Mouse (Mus musculus): Measurements from ENCODE around the gene Camta1.
A peak's percentile ranks its signal among the peaks of the same experiment; 100 is the strongest.

The Camta1 gene

DNA sequence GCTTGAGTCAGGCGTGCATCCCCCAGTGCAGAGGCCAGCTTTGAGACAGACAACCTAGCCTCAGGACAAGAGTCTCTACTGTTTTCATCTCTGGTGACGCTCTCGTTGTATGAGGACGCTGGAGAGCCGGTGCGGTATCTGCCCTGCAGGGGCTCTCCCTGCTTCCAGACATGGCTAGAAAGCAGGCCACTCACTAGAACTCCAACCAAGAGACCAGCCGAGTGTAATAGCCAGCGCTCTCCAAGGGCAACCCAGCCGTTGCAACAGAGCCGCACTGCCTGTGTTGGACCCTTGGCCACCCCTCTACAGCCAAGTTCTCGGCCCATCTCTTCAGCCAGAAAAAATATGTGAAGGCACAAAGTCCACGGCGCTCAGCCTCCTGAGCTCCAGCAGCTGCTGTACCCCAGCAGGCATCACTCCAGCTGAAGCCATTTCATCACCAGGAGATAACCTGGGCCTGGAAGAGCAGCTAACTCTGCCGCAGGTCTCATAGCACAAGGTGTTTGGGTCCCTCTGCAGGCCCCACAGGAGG lies 443.3 kb downstream of the Camta1 start:
- DNase-seq, result no peak

DNA sequence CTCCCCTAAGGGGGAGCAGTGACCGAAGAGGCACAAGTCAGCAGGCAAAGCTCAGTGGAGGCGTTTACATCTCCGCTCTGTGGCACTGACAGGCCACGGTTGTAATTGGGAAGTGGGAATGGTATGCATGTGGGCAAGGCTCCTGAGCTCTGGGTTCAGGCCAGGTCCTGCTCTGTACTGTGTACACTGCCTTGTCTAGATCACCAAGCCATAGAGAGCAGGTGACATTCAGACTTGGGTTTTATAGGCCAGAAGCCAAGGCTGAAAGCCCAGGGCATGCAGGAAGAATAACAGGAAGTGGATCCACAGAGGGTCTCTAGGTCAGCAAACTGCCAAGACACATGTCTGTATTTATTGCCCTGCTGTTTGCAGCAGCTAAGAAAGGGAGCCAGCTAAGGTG lies 445.9 kb downstream of the Camta1 start:
- DNase-seq, result no peak

DNA sequence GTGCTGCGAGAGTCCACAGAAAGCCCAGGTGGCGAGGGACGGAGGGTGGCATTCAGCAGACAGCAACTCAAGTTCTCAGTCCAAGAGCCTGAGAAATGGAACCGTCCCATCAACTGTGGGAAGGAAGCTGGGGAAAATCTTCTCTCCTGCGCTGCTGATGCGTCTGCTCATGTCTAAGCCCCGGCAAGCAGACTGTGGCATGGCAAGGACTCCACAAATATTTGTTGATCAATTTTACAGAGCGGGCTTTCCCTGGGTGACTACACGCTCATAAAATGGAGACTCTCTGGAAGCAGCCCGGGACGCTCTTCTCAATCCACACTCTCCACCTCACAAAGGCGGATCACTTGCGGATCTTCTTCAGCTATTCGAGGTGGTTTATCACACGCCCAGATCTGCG lies 446.3 kb downstream of the Camta1 start:
- no peak for DNase-seq

DNA sequence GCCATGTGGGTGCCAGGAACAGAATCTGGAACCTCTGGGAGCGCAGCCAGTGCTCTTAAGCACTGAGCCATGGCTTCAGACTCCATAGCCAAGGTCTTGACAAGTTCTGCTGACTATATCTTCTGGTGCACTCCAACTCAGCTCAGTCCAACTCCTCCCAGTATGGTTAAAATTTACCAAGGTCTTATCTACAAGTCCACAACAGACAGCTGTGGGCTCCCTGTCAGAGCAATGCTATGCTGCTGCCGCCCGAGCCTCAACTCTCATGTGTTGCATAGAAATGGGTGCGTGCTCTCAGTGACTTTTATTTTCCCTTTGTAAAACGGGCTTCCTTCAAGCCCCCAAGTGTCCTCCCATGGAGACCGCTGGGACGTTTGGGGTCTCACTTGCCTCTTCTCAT lies 446.7 kb downstream of the Camta1 start:
- DNase-seq, result peak; percentile 21

DNA sequence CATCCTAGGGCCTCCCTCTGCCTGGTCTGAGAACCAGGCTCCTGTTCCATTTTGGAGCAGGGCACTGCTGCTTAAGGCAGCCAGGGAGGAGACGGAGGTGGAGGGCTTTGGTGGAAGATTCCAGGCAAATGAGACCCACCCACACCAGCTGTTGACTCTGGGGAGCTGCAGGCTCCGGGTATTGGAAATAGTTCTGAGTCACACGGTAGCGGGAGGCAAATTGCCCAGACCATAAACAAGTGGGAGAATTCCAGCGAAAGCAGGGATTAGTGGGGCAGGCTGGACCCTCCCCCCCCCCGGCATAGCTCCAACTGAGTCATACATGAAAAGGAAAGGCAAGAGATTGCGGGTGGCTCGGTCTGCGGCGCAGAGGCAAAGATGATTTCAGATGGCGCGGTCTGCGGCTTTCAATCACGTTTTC lies 450.0 kb downstream of the Camta1 start:
- no peak for DNase-seq

DNA sequence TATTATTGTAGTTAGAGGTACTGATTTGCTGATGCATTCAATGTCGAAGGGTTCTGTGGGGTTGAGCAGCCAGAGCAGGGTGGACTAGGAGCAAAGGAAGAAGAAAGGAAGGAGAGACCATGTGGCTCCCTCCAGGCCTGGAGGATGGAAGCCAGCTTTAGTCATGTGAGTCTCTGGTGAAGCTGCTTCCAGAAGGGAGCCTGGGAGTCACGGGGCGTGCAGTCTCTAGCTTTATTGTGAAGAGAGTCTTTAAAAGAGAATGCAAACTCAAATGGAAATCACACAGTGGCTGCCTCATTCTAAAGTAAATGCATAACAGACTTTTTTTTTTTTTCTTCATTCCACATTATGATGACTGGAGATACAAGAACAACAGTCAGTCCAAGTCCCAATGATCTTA lies 450.7 kb downstream of the Camta1 start:
- no peak for DNase-seq

DNA sequence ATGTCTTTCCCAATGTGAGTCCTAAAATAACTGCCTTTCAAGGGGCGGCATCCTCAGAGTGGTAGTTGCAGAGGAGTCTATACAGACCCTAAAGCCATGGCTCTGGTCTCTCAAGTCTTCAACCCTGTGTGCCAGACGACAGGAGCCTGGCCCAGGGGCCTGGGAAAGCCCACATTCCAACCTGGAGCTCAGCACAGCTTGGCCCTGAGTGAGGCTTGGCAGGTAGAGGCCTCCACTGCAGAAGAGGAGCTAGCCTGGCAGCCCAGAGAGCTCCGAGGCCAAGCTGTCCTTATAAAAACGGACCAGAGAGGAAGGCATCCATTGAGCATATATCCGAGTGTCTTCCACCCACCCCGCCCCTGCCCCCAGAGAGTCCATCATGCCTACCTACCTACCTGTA lies 452.4 kb downstream of the Camta1 start:
- no peak for DNase-seq

DNA sequence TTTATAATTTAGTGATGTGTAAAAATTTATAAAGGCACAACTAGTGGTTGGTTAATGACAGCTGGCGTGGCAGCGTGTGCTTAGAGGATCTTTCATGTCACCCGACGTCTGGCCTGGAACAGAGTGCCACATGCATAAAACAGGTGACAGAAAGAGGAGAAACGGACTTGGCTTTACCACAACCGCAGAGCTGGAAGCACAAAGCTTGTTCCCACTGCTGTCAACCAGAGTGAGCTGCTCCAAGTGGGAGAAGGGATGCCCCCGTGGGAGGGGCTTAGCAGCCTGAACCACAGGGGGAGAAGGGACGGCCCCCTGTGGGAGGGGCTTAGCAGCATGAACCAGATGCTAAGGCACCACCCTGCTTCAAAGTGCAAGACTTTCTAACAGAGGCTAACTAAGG lies 452.9 kb downstream of the Camta1 start:
- DNase-seq, result no peak

DNA sequence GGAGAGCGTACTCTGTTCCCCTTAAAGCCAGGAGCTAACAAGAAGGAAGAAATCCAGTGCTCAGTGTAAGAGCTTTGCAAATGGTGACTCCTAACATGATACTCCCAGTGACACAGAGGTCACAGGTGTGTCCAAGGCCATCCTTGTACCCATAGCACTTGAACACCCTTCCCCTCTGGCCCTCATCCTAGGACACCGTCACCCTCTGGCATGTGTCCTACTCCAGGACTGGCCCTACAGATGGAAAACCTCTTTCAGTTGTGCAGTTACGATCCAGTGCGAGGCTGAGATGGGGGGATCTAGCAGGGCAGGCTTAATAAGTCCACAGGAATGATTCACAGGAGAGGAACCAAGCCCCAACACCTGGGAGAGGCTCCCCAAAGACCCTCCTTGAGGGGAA lies 453.4 kb downstream of the Camta1 start:
- no peak for DNase-seq

DNA sequence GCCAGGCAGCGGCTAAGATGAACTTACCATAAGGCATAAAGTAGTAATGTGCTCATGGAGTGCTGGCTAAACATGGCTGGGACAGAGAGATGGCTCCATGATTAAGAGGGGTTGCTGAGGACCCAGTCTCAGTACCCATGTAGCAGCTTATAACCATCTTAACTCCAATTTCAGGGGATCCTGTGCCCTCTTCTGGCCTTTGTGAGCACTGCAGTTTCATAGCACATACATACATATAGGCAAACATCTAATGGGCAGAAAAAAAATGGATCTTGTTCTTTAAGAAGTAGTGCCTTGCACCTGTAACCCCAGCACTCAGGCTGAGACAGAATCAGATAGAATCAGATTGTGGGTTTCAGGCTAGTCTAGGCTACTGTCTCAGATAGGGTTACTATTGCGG lies 454.5 kb downstream of the Camta1 start:
- no peak for DNase-seq

DNA sequence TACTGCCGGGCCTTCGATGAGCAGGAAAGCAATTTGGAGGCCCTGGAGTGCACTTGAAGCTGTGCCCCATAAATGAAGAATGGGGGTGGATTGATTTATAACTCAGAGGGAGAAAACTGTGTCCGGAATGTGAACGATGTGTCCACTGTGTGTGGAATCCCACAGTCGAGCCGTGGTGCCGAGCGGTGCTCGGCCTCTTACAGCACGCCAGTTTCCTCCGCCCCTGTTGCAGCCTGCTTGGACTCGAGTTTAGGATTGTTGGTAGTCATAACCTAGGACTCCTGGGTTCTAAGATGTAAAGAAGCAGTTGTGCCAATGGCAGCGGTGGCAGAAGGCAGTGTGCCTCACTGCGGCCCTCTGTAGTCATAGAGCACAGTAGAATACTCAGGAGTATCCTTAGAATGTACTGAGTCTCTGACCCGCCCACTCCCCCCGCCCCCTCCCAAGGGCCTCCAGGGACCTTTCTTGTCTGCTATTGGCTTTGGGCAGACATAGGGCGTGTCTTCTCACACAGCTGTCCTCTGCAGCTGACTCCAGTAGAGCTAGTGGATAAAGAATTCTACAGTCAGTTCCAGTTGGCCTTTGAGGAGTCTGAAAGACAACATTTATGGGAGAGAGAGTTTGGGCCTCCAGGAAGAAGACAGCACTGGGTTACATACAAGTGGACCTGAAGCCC lies 457.0 kb downstream of the Camta1 start:
- no peak for DNase-seq

DNA sequence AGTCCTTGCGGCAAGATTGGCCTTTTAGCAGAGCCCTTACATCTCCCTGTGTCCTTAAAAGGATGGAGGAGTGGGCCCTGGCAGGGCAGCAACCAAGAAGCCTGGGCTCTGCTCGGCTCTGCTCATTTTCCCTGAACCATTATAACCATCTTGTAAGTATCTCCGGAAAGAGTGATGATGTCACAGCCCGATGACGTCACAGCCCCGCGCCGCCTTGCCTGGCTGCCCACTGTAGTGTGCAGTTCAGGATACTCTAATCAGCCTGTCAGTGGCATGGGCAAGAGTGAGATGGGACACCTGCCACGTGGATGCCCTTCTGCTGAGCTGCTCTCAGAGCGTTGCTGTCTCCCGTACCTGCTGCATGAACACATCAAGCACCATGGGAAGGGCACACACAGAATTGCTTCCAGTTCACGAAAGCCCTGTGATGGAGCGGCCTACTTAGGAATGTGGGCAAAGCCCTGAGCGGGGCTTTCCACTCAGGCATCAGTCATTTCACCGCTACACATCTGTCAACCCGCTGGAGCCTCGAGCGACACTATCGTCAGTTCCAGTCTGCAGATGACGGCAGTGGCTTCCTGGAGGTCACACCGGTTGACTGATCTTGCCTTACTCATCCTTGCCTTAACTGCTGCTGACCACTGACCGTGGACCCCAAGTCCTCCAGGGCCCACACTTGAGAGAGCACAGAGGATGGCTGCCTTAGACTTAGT lies 459.8 kb downstream of the Camta1 start:
- no peak for DNase-seq

DNA sequence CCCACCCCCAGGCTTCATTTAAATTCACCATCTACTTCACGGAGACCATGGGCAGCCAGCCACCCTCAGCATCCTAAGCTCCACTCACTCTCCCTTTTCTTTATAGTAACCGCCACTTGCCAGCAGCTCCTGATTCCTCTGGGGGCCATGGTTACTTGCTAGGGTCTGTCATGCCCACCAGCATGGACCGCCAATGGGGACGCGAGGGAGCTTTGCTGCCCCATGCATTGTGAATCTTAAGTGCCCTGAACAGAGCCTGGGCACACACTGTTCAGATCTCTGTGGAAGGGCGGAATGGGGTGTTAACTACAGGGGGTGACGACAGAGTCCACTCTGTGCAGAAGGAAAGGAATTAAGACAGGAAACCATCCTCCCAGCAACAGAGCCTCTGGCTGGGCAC lies 465.1 kb downstream of the Camta1 start:
- DNase-seq, result no peak

DNA sequence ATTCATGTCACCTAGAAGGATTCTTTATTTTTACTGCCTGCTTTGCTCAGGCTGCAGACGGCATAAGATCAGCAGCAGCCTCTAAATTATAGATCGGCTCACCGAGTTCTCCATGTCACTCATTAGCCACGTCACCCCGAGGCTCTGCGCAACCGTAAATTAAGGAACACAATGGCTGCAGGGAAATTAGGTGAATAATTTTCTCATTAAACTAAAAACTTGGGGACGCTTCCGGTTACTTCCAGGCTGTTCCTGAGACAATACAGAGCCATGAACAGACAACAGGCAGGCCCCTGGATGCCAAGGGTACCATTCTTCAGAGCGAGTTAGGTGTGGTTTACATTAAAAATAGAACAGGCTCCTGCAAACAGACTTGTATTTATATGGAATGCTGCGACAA lies 472.3 kb downstream of the Camta1 start:
- no peak for DNase-seq

DNA sequence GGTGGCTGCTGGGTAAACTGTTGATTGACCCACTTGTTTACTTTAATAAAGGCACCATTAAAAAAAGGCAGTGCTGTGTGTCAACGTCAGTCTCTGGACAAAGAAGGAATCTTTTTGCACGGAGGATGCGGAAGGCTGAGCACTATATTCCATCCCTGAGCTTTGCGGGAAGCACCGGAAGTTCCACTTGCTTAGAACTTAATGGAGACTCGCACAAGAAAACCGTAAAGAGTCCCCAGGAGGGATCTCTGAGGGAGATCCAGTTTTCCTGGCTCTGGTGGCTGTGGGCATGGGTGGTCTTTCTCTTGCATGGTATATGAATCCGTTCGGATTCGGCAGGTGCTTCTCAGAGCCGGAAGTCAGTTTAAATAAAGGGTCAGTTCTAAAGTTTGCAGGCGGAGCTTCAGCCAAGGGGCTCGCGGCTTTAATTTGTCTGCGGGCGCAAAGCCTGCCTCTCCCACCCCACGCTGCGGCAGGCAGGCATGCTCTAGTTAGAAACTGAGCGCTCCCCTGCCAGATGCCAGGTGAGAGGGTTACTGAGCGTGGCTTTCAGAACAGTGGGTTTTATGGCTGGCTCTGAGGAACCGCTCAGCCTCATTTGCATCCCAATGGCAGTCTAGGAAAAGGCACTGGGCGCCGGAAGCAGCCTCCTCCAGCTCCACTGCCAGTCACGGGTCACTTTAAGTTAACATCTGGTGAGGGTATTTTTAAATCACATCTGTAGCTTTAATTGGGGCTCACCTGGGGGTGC lies 474.8 kb downstream of the Camta1 start:
- peak; percentile 22 for DNase-seq

DNA sequence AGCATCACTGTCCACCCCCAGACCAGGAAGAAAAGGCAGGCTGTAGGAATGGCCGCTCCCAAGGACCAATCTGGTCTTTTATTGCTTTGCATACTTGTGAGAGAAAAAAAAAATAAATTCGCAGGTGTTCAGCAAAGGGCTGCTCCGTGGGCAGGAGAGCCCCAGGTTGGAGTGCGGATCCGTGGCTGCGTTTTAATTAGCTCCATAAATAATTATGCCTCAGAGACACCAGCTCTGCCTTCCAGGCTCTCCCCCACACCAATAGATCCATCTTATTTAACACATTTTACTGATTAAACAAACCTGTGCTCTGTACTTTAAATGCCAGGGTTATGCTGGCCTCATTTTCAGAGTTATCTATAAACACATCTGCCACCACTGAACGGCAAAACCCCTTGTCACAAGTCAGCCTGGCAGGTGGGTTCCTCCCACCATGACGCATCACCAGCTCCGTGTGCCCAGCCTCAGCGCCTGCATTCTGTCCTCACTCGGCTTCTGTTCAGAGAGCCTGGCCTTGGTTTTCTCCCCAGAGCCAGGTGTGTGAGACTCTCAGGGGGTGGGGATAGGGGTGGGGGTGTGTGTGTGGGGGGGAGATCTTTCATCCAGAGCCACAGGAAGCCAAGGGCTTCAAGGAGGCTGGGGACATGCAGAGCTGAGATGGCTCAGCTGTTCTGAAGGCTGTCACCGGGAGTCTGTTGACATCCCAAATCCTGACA lies 475.5 kb downstream of the Camta1 start:
- no peak for DNase-seq

DNA sequence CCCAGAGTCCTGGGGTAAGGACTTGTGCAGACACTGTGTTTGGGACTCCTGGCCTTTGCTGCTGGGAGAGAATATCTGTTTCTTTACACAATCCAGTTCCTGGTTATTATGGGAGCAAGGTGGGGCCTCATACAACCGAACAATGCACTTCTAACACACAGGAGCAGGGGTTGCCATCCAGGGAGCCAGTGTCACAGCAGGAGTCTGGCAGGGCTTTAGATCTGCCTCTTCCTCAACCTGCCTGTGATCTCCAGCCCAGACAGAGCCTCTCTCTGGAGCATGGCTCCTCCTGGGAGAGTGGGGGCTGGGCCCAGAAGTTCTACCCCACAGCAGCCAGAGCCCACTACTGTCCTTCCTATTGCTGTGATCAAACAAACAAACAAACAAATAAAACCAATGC lies 483.9 kb downstream of the Camta1 start:
- DNase-seq, result no peak

DNA sequence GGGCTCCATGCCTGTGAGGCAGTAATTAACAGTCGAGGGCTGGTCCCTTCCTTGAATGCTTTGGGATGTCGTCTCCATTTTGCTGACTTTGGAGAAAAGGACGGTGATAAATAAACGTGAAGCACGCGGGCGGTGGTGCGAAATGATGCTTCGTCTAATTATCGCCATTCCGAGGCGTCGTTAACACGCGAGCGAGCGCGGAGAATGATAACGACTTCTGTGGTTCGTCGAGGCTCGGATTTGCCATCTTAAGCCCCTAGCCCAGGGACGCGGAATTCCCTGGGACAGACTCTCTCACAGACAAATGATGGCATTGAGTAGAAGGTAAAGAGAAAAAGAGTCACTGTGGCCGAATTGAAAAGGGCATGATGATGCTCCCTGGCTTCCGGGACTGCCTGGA lies 485.4 kb downstream of the Camta1 start:
- no peak for DNase-seq

DNA sequence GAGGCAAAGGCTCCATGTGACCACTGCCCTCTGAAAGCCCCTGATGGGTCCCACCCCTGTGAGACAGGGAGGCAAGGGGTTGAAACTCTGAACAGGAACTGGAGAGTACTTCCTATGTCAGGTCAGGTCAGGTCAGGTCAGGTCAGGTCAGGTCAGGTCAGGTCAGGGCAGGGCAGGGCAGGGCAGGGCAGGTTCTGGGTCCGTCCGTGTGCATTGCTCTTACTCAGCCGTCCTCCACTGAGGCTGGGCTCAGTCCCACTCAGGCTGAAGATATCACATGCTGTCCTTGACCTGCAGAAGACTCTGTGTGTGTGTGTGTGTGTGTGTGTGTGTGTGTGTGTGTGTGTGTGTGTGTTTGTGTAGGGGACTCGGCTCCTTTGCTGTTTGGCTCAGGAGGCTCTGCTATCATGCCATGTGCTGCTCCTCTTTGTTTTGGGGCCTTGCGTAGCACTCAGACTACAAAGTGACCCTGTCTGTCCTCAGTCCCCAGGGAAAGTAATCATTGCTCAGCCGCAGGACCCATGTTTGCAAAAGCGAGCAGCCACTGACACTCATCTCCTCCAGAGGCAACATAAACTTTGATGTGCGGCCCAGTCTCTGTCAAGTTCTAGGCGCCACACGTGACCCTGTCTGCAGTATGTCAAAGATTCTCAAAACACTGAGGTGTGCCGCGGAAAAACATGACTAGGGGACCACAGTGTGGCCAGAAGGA lies 488.7 kb downstream of the Camta1 start:
- DNase-seq, result no peak

DNA sequence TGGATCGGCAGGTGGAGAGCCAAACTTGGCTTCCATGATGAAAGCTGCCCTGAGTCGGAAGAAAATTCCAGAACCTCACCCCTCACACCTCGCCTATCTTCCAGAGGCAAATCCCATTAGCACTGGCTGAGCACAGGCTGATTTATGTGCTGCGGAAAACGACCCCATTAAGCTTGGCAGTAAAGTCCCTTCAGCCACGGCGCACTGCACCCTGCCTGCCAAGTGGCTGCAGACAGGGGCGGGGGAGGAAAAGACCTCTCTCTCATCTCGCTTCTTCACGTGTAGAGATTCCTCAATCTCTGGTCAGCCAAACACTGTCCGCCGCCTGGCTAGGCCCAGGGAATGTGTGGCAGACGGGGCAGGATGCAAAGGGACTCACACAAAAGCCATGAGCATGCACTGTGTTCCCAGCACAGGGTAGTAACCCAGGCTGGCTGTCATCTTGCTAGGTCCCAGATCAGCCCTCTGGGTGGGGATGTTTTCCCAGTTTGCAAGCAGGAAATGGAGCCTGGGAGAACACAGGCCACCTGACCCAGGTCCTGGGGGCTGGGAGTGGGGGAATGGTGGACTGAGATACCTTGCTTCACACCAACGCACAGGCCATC lies 494.6 kb downstream of the Camta1 start:
- no peak for DNase-seq

DNA sequence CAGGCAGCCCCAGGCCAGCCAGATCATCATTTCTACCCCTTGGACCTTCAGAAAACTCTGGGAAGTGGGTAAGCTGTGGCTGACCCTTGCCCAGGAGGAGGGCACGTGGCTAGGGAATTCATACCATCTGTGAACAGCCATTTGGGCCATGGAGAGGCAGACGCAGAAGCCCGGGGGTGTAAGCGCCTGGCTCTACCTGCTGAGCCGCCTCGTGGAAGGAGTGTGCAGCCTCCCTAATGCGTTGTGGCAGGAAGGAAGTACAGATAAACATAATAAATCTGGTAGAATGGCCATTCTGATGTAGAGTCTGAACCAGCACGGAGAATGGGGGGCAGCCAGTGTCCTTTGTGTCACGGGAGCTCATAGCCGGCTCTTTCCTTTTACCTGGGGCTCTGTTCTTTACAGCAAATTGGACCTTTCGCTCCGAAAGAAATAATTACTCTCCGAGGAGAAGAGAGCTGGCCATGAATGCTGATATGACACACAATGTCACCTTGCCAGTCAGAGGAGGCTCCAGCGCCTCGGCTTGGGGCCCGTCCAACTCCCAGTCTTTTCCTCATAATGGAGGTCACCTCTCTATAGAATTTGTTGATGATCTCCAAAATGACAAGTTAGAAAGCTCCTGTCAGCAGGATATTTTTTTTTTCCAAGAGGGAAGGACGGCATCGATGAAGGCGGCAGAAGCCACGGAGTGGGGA lies 500.6 kb downstream of the Camta1 start:
- no peak for DNase-seq

Measured in kidney, adult 9 months (tissue).